Mouse (Mus musculus) megakaryocyte, embryonic 14.5 days (primary cell): Measurements from ENCODE around the gene Dleu7.

Source experiments
- FLI1 ChIP-seq: IDR thresholded peaks from 2 replicates; pipeline ENCODE4 v1.6.1; 2012; ENCODE audit warnings: low read length, inconsistent platforms, mixed read lengths
- GATA1 ChIP-seq: IDR thresholded peaks from 3 replicates; pipeline ENCODE4 v1.6.1; 2012; ENCODE audit warnings: mixed read lengths, low read length, inconsistent platforms, borderline replicate concordance

DNA sequence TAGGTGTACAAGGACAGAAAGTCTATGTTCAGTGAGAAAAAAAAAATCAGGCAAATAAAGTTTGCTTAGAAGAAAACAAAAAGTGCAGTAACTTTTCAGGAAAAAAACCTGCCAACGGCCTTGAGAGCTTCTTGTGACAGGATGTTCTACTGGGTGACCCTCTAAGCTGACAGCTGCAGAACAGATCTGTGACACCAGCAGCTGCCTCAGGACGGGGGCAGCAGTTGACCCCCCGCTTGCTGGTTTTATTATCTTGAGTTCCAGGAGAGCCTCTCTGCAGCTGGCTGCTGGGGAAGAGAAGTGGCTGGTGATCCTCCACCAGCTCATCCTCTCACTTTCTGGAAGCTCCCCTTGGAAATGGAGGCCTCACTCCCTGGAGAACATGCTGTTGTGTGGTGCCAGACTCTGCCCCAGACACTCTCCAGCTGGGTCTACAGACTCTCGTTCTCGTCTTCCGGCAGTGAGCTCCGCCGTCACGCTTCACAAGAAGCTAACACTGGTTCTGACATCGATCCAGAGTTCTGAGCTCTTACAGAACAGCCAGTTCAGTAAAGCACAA lies 33.8 kb downstream of the Dleu7 start:
- TF ChIP-seq GATA1 (no peak), FLI1 (no peak)
